Mouse (Mus musculus): Measurements from ENCODE around the gene Atp9a.

Atp9a gene

DNA sequence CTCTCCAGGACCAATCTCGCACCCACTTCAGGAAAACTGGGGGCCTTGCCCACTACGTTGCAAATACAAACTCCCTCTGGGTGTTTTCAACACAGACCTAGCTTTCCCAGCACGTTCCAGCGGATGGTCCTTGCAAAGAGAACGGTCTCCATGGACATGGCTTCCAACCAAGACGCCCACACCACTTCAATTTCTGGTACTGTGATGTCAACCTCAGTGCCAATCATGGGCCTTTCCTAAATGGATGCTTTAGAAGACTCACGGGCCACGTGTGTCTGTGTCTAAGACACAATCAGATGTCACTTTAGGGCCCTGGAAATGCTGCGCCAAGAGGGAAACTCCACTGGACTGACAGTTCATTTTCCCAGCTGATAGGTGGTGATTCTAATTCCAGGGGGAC is 60.7 kb downstream of the Atp9a start:
- no peak for DNase-seq (ENCODE audit: low spot score)

- no peak for DNase-seq (ENCODE audit: low spot score)
Observed at GRCm38 (mm10) chr2:168679381-168680199, 62.6 kb downstream of the Atp9a start.

DNA sequence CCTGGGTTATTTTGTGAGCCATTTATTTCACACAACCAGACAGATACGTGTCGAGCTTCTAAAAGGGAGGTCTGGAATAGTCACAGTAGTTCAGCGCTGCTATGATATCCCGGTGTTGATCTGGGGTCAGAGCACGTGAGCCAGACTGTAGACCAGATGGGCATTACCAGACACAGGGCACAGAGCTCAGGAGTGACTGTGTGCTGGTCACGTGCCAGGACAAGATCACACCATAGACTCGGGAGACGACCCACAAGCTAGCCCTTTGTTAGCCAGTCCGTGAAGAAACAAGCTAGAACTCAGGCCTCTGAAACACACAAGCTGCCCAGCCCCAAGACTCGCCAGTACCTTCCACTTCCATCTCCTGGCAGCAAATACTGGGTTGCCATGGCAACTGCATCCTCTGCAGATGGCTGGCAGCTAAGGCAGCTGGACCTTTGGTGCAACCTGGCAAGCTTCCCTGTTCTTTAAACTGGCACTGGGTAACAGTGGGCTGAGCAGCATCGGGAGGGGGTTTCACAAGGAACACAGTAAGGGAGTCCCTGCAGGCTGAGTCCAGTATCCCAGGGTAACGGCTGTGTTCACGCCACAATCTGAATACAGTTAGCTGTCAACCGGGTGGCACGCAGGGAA is 63.4 kb downstream of the Atp9a start:
- DNase-seq (ENCODE audit: low spot score): no peak

DNA sequence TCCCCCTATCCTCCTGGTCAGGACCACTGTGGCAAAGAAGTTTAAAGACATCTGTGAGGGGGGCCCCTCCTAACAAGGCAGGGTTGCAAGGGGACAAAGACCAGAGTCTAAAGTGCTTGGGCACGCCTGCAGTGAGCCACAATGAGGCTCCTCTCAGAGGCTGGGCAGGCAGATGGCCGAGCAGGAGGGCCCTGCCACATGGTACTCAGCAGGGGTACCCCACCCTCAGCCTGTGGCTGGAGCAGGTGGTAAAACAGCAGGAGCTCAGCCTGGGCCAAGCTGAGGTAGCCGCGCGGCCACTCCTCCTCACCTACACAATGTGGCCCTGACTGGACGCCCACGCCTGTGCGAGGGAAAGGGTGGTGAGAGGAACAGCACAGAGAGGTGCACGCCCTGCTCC is 64.6 kb downstream of the Atp9a start:
- DNase-seq (ENCODE audit: low spot score): no peak

DNA sequence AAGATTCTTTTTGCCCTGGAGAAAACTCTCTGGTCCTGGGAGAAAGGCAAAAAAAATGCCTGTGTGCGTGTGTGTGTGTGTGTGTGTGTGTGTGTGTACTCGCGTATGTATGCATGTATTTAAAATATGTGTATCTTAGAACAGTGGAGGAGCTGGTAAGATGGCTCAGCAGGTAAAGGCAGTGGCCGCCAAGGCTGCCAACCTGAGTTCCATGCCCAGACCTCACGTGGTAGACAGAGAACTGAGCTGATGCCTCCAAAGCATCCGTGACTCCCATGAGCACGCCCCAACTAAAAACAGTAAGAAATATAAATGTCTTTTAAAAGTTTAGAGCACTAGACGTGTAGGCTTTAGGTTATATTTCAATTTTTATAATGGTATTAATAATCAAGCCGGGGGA is 70.5 kb downstream of the Atp9a start:
- no peak for DNase-seq (ENCODE audit: low spot score)

- DNase-seq (ENCODE audit: low spot score): no peak
Observed at GRCm38 (mm10) chr2:168670241-168670640, 72.0 kb downstream of the Atp9a start.

DNA sequence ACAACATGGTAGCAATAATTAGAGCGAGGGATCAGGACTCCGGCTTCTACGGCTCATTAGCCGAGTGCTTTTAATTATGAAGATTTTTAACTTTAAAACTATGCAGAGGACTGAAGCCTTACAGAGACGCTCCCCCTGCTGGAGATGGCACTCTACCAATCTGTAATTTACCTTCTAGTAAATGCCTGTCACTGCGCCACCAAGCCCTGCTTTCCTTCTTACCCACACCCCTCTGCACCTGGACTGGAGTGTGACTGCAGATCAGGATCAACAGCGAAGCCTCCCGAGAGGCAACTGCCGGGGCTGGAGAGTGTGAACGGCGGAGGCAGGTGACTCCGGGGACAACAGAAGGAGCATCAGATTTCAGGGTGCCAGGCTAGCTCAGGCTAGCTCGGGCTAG is 72.4 kb downstream of the Atp9a start:
- DNase-seq (ENCODE audit: low spot score): no peak

DNA sequence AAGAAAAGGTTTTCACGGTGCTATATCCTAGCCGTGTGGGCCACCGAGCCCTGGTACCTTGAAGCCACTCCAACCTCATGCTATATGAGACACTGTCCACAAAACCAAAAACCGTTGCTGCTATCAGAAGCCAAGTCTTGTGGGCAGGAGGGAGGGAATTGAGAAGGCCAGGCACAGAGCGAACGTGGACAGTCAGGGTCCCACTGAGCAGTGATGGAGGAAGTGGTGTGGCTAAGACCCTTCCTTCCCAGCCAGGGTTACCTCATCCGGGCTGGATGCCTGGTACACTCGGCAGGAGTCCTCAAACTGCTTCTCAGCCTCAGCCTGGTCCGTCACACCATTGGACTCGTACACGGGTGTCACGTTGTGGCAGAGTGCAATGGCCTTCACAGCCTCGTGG is 74.5 kb downstream of the Atp9a start:
- no peak for DNase-seq (ENCODE audit: low spot score)

DNA sequence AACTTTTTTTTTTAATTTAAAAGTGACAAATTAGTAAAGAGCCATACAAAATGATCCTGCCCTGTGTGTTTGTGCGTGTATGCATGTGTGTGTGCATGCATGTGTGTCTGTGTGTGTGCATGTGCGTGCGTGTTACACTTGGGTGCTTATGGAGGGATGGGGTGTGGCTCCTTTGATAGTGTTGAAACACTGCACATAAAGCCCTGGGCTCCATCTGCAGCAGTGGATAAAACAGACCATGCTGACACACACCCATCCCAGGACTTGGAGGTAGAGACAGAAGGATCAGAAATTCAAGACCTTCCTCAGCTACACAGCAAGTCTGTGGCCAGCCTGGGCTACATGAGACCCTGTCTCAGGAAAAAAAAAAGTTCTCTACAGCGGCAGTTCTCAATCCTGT is 76.5 kb downstream of the Atp9a start:
- no peak for DNase-seq (ENCODE audit: low spot score)

GRCm38 (mm10) chr2:168663716-168664115 is 78.5 kb downstream of the Atp9a start:
- no peak for DNase-seq (ENCODE audit: low spot score)

DNA sequence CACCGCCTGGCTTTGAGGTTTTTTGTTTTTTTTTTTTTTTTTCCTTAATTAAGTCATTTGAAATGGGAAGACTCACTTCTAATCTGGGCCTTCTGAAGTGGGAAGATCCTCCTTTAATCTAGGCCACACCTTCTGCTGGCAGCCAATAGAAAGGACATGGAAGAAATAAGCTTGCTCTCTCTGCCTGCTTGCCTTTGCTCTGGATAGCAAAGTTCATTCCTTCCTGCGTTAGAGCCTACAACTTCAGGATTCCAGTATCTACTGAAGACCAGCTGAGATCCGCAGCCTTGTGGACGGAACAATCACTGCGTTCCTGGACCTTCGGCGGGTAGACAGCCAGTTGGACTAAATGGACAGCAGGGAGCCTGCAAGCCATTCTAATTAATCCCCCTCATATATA is 79.0 kb downstream of the Atp9a start:
- DNase-seq (ENCODE audit: low spot score): no peak

GRCm38 (mm10) chr2:168661802-168662201 is 80.4 kb downstream of the Atp9a start:
- DNase-seq (ENCODE audit: low spot score): no peak

GRCm38 (mm10) chr2:168660344-168660743 is 81.9 kb downstream of the Atp9a start:
- no peak for DNase-seq (ENCODE audit: low spot score)

- DNase-seq (ENCODE audit: low spot score): no peak
Observed at GRCm38 (mm10) chr2:168658551-168658950, 83.7 kb downstream of the Atp9a start.

- no peak for DNase-seq (ENCODE audit: low spot score)
Observed at GRCm38 (mm10) chr2:168656569-168657308, 85.5 kb downstream of the Atp9a start.

DNA sequence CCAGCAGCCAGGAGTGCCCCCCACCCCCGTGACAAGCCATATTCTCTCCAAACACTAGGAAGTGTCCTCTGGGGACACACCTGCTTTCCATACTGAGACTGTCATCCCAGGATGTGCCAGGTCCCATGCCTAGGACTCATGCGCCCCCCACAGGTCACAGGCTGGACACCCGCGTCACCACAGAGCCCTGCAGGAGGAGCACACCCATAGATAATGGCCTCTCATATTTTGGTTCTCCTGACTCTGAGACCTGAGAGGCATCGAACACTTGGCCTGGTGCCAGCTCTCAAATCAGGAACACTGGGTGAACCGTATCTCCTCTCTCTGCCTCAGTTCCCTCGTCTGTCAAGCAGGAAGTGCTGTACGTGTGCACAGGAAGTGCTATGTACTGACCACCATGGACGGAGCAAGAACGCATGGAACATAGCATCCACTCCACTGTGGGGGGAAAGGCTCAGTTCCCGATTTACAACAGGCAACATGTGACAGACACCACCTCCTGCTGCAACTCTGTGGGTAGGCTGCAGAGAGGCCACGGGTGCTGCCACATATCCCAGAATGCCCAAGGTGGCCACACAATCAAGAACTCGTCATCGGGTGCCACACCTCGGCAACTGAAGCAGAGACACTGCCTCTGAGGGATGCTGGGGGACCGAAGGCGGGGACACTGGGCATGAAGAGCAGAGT is 87.1 kb downstream of the Atp9a start:
- no peak for DNase-seq (ENCODE audit: low spot score)

DNA sequence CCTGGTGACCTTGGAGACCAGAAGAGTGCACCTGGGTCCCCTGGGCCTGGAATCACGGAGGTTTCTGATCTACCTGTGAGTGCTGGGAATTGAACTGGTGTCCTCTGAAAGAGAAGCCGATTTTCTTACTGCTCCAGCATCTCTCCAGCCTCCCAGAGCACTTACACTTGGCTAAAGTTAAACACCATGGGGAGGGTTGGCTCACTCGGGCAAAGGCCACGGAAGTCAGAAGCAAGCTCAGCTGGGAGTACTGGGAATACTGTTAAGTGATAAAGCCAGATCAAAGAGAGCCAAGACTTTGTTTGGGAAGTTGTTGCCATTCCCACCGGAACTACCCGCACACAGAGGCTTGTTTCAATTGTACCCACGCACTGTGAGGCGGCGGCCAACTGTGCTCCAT is 87.7 kb downstream of the Atp9a start:
- no peak for DNase-seq (ENCODE audit: low spot score)

GRCm38 (mm10) chr2:168651757-168652156 is 90.5 kb downstream of the Atp9a start:
- DNase-seq (ENCODE audit: low spot score): no peak

DNA sequence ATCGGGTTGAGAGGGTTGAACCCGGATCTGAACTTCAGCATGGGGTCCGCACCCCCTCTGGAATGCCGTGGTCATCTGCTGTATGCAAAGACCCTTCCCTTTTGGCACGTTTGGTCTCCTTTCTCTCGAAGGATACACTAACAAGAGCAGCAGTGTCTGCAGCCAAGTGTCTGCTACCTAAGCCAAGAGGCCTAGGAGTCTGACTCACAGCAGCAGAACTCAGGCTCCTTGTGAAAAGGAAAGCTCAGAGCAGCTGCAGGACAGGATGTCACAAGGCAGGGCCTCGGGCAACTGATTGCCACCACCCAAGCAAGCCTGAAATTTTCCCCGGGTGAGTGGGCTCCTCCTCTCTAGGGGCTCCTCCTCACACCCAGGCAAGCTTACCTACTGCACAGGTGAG is 94.0 kb downstream of the Atp9a start:
- no peak for DNase-seq (ENCODE audit: low spot score)

GRCm38 (mm10) chr2:168644855-168645254 is 97.4 kb downstream of the Atp9a start:
- DNase-seq (ENCODE audit: low spot score): no peak

DNA sequence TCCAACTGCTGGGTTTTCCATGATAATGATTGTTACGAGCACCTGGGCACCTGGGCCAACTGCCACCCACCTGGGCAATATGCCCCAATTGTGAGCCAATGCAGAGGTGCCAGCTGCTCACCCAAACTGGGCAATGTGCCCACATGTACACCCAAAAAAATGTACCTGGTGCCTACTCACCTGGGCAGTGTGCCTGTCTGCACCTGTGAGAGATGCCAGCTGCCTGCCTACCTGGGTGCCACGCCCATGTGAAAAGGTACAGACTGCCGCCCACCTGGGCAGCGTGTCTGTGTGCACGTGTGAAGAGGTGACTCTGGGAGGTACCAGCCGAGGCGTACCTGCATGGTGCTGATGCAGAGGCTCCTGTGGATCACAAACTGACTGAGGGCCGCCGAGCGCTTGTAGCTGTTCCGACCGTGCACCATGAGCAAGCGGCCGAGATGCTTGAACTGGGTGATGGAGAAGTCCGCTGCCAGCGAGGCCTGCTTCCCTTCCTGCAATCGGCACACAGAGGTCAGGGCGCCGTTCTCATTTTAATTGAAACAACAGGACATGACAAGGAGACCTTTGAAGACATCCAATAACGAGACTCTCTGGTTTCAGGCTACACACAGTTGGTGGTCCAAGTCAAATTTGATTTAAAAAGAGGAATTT is 98.6 kb downstream of the Atp9a start:
- DNase-seq (ENCODE audit: low spot score): no peak

DNA sequence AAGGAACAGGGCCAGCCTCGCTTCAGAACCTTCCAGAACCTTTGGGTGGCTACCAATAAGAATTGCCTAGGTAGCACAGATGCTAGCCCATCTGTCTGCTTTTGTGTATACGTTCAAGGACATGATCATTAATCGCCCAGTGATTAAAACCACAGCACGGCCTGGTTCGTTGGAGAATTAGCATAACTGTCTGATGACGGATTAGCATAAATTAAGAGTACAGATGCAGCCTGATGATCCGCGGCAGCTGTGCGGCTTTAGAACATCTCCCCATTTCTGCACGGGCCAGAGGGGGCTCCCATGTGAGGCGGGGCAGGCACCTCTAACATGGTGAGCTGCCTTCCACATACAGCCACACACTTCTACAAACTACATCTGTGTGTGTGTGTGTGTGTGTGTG is 100.0 kb downstream of the Atp9a start:
- no peak for DNase-seq (ENCODE audit: low spot score)

Data from urinary bladder, postnatal 25 days (tissue).